Mouse (Mus musculus) testis, adult 2 months (tissue): ENCODE results near the gene Nacc1. TPM values are rescaled to one million over a fixed set of nuclear protein-coding genes. Genes with fewer than 3 reads are reported as not detected.

Source experiments
- H3K27ac ChIP-seq: fragments of 200-500 bp; 2 replicates; pipeline ENCODE4 v1.5.1; 2012; ENCODE audit warnings: low read depth, low read length; ENCODE audit not compliant: control insufficient read depth, insufficient read depth
- H3K27me3 ChIP-seq: fragments of 200-500 bp; 2 replicates; pipeline ENCODE4 v1.6.1; 2012; ENCODE audit warnings: mild to moderate bottlenecking, low read length, moderate library complexity; ENCODE audit not compliant: control insufficient read depth, insufficient read depth
- H3K36me3 ChIP-seq: fragments of 200-500 bp; 2 replicates; pipeline ENCODE4 v1.6.1; 2012; ENCODE audit warnings: mild to moderate bottlenecking, low read length; ENCODE audit not compliant: control insufficient read depth, insufficient read depth
- H3K4me1 ChIP-seq: fragments of 200-500 bp; 2 replicates; pipeline ENCODE4 v1.6.1; 2012; ENCODE audit warnings: low read length; ENCODE audit not compliant: control insufficient read depth, insufficient read depth
- H3K4me3 ChIP-seq: fragments of 200-500 bp; 2 replicates; pipeline ENCODE4 v1.5.1; 2012; ENCODE audit warnings: low read depth, mild to moderate bottlenecking, low read length, moderate library complexity, mixed read lengths; ENCODE audit not compliant: control insufficient read depth
- CTCF ChIP-seq: fragments of 200-500 bp; IDR thresholded peaks from 2 replicates; pipeline ENCODE4 v1.5.1; 2012; ENCODE audit warnings: low read depth, mild to moderate bottlenecking, inconsistent platforms, low read length, moderate library complexity; ENCODE audit not compliant: control insufficient read depth, insufficient read depth, insufficient replicate concordance
- POLR2A ChIP-seq: fragments of 200-500 bp; IDR thresholded peaks from 2 replicates; pipeline ENCODE4 v1.6.1; 2012; ENCODE audit warnings: low read depth, mild to moderate bottlenecking, inconsistent platforms, low read length, moderate library complexity; ENCODE audit not compliant: control insufficient read depth
- polyA plus RNA-seq: library from polyadenylated mRNA; depleted of rRNA; stranded (reverse); fragments of >200 nt; gene quantifications from 2 replicates; pipeline ENCODE4 v1.2.3, GENCODE M21; 2012

The Nacc1 gene
- polyA plus RNA-seq, 1 experiment, result 27.5 TPM

DNA sequence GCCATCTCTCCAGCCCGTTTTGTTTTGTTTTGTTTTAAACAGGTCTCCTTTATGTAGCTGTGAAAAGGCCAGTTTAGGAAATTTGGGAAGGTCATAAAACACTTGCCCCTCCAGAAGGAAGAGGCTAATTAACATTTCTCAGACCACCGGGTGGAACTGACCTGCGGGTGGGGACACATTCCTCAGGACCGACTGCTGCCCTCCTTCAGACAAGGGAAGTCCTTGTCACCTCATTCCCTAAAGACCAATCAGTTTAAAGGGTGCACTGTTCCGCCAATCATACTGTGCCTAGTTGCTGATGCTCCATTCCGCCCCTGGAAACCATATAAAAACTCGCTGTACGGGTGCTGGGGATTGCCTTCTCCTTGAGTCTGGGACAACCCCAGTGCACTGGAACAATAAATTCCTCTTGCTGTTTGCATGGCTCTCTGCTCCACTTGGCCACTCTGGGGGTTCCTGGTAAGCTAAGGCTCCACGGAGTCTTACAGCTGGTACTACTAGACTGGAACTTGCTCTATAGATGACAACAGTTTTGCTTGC, 34.5 kb downstream of the Nacc1 start:
- Histone ChIP-seq H3K27me3 (no peaks in the 10 kb centered on the region), H3K27ac (no peak overlapping the region), H3K36me3 (no peaks in the 10 kb centered on the region), H3K4me1 (peaks cover 10% of the 10 kb centered on the region), H3K4me3 (no peak overlapping the region)
- TF ChIP-seq POLR2A (no peak), CTCF (no peak)

DNA sequence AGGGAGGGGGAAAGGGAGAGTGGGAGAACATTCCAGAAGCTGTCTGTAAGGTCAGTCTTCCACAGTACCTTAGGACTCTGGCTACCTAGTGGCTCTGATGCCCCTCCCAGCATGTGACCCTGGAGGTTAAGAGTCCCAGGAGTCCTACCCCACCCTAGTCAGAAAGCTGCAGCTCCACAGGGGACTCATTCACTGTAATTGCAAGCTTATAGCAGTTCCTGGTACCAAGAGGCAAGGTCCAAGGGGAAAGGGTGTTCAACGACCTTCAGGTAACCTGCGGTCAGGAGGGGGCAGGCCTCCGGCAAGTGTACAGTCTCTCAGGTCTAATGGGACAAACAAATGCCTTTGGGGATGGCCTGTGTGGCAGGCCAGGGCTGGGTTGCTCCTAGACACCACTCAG, 37.4 kb downstream of the Nacc1 start:
- H3K4me3 ChIP-seq, result no peak overlapping the region
- H3K36me3 ChIP-seq, result no peaks in the 10 kb centered on the region
- H3K4me1 ChIP-seq, result no peaks in the 10 kb centered on the region; the same call in 1 of the 2 replicates
- H3K27me3 ChIP-seq, result no peaks in the 10 kb centered on the region
- no peak overlapping the region for H3K27ac ChIP-seq
- TF ChIP-seq CTCF (no peak), POLR2A (no peak)

DNA sequence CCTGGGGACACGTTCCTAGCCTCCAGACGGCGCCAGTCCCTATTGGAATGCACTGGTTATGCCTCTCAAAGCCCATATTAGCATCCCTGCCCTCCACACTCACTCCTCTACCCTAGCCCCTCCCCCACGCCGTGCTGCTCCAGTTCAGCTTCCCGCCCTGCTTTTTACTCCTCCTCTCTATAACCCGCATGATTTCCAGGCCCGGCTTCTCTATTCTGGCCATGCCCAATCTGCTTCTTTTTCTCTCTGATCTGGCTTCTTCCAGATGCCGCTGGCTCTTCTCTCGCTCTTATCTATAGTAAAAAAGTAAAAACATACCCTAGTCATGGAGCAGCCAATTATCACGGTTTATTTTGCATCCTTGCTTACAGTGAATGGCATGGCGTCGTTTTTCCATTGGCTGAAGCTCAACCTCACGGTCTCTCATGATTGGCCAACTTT, 40.2 kb downstream of the Nacc1 start:
- H3K36me3 ChIP-seq, result no peaks in the 10 kb centered on the region
- H3K4me1 ChIP-seq, result no peaks in the 10 kb centered on the region; the same call in 1 of the 2 replicates
- TF ChIP-seq CTCF (no peak), POLR2A (no peak)
- no peaks in the 10 kb centered on the region for H3K27me3 ChIP-seq
- no peak overlapping the region for H3K4me3 ChIP-seq
- H3K27ac ChIP-seq, result no peak overlapping the region

DNA sequence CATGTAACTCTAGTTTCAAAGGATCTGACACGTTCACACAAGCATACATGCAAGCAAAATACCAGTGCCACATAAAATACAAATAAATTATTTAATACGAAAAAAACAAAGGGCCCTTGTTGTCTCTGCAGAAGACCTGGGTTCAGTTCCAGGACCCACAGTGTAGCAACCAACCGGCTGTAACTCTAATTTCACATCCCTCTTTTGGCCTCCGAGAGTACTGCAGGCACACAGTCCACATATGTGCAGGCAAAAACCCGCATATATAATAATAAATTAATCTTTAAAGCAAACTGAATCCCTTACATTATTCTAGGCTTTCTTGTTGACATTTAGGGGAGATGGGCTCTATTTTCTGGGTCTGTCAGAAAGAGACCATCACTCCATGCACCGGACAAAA, 40.9 kb downstream of the Nacc1 start:
- Histone ChIP-seq H3K36me3 (no peaks in the 10 kb centered on the region), H3K4me3 (no peak overlapping the region), H3K27ac (no peak overlapping the region), H3K27me3 (no peaks in the 10 kb centered on the region), H3K4me1 (no peaks in the 10 kb centered on the region; the same call in 1 of the 2 replicates)
- no peak for TF ChIP-seq POLR2A
- TF ChIP-seq CTCF, result no peak

DNA sequence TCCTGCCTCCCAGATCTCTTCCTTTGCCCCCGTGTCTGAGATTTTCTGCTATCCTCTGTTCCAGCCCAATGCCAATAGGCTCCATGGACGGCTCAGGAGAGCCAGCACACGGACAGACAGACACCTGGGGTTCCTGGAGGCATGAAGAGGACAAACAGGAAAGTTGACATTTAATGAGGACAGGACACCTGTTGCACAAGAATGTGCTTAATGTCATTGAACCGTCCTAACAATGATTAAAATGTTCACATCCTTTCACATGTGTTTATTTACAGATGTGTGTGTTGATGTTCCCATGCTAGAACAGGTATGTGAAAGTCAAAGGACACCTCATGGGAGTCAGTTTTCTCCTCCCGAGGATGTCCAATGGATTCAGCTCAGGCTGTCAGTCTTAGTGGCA, 44.6 kb downstream of the Nacc1 start:
- Histone ChIP-seq H3K27ac (no peak overlapping the region), H3K4me3 (no peak overlapping the region), H3K27me3 (no peaks in the 10 kb centered on the region), H3K4me1 (peaks cover 5% of the 10 kb centered on the region), H3K36me3 (no peaks in the 10 kb centered on the region)
- no peak for TF ChIP-seq CTCF
- no peak for TF ChIP-seq POLR2A

DNA sequence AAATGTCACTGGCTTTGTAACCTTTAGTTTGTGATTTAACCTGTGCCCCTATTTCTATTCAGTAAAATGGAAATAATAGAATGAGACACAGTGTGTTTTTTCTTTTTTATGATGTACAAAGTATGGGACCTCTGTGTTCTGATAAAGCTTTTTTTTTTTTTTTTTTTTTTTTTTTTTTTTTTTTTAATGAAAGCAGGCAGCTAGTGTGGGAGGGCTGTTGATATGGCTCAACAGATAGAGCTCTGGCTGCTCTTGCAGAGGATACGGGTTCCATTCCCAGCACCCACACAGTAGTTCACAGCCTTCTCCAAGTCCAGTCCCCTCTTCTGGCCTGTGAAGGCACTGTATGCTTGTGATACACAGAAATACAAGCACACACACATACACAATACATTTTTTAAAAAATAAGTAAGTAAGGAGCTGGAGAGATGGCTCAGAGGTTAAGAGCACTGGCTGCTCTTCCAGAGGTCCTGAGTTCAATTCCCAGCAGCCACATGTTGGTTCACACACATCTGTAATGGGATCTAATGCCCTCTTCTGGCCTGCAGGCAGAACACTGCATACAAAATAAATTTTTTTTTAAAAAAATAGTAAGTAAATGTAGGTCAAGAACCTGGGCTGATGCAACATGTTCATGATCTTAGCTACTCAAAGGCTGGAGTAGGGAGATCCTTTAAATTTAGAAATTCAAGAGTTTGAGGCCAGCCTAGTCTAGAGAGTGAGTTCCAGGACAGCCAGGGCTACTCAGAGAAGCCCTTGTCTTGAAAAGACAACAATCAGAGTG, 45.9 kb downstream of the Nacc1 start:
- H3K27ac ChIP-seq, result no peak overlapping the region
- H3K36me3 ChIP-seq, result no peaks in the 10 kb centered on the region
- TF ChIP-seq CTCF, result no peak
- no peak for TF ChIP-seq POLR2A
- peaks cover 5% of the 10 kb centered on the region for H3K4me1 ChIP-seq
- H3K27me3 ChIP-seq, result no peaks in the 10 kb centered on the region
- no peak overlapping the region for H3K4me3 ChIP-seq

DNA sequence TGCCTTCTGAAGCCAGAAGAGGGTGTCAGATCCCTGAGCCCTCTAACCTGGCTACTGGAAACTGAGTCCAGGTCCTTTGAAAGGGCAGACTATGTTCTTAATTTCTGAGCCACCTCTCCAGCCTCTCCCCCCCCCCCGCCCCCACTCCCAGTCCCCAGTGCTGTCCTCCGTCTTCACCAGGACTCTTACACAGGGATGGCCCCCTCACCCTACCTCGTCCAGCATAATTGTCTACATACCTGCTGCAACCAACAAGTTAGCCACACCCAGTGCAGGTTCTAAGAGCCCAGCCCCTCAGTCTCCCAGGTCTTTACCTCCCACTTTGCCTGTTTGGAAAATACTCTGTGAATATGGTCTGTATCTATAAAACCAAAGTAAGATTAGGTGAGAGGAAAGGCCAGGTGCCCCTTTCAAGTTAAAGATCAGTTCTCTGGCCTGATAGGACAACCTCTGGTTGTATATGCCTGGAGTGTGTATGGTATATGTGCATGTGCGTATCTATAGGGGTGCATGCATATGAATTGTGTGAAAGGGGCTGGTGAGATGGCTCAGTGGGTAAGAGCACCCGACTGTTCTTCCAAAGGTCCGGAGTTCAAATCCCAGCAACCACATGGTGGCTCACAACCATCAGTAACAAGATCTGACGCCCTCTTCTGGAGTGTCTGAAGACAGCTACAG, 46.9 kb downstream of the Nacc1 start:
- peaks cover 5% of the 10 kb centered on the region for H3K4me1 ChIP-seq
- no peak for TF ChIP-seq CTCF
- TF ChIP-seq POLR2A, result no peak
- H3K27ac ChIP-seq, result no peak overlapping the region
- no peaks in the 10 kb centered on the region for H3K36me3 ChIP-seq
- H3K4me3 ChIP-seq, result no peak overlapping the region
- no peaks in the 10 kb centered on the region for H3K27me3 ChIP-seq
